Mouse (Mus musculus): ENCODE results near the gene Rgcc. TPM values are rescaled to one million over a fixed set of nuclear protein-coding genes. Genes with fewer than 3 reads are reported as not detected.

Rgcc gene
- polyA plus RNA-seq, 1 experiment from 2014 or later, result 28.6 TPM

DNA sequence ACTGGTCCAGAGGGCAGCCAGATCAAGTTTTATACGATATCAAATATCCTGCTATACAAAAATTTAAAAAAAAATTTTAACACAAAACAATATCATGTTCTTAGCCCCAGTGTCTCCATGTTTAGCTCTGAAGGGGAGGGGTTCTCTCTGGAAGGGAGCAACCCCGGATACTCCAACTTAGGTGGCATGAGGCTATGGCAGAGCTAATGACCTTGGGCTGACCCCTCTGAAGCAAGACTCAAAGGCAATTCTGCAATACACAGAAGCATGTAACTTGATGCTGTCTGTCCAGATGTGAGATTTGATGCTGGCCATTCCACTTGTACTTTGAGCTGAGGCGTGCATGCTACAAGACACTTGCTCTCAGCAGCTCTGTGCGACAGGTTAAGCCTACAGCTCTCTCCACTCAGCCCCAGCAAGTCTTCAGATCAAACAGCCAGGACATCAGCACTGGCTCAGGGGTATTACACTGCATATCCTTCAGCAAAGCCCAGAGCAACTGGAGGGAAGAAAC is 60.3 kb downstream of the Rgcc start:
- peaks cover 19% of the 10 kb centered on the region for H3K4me1 ChIP-seq (replicated peaks)
- no peaks in the 10 kb centered on the region for H3K27me3 ChIP-seq
- H3K4me2 ChIP-seq, result no peak overlapping the region
- ATAC-seq (ENCODE audit: insufficient number of reproducible peaks, insufficient read depth, low FRiP score, low TSS enrichment, low read depth), result peak; percentile 75
- no peak overlapping the region for H3K9ac ChIP-seq (replicated peaks)
- H3K36me3 ChIP-seq, result no peaks in the 10 kb centered on the region
- WGBS, result 28% methylated on average over 4 of the region's 4 CpGs
- H3K27ac ChIP-seq, result no peak overlapping the region
- no peaks in the 10 kb centered on the region for H3K9me3 ChIP-seq
- H3K4me3 ChIP-seq (replicated peaks), result no peak overlapping the region

DNA sequence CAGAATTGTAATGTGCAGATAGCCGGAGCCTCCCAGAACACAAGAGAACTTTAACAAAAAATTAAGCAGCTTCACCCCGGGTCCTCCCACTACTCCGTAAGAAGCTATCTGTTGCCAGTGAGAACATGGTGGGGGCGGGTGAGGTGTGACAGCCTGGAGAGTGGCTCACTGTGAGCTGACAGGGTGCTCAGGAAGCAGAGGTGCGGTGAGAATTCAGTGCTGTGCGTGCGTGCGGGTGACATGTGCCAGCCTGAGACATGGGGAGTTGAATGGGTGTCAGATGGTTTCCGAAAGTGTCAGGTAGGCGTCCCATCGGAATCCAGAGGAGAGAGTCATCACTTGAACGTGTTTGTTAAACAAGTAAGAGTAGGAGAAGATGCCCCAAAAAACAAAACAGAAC is 62.0 kb downstream of the Rgcc start:
- Histone ChIP-seq H3K4me2 (no peak overlapping the region), H3K4me1 (replicated peaks) (peaks cover 19% of the 10 kb centered on the region), H3K9me3 (no peaks in the 10 kb centered on the region), H3K9ac (replicated peaks) (no peak overlapping the region), H3K27ac (no peak overlapping the region), H3K27me3 (no peaks in the 10 kb centered on the region), H3K4me3 (replicated peaks) (no peak overlapping the region), H3K36me3 (no peaks in the 10 kb centered on the region)
- WGBS, result 90% methylated on average over 12 of the region's 12 CpGs
- ATAC-seq (ENCODE audit: insufficient number of reproducible peaks, insufficient read depth, low FRiP score, low TSS enrichment, low read depth), result no peak

Other genes starting within 250 kb of the Rgcc start
- gene Zfp957, start 54.3 kb downstream of the Rgcc start, polyA plus RNA-seq (2016; fragmentation: Nextera tagmentation; extraction: Ambion mirVana), result not detected in 2 replicates
- gene Naa16, start 89.1 kb upstream of the Rgcc start, polyA plus RNA-seq (2016; fragmentation: Nextera tagmentation; extraction: Ambion mirVana), result 56.6 and 60.0 TPM in 2 replicates
- gene Mtrf1, start 96.1 kb upstream of the Rgcc start, polyA plus RNA-seq (2016; fragmentation: Nextera tagmentation; extraction: Ambion mirVana), result 11.0 and 12.7 TPM in 2 replicates
- gene Kbtbd7, start 124.9 kb upstream of the Rgcc start, polyA plus RNA-seq (2016; fragmentation: Nextera tagmentation; extraction: Ambion mirVana), result 18.3 and 19.6 TPM in 2 replicates
- gene Kbtbd6, start 150.2 kb upstream of the Rgcc start, polyA plus RNA-seq (2016; fragmentation: Nextera tagmentation; extraction: Ambion mirVana), result 4.3 and 4.8 TPM in 2 replicates
- 8.8 and 10.2 TPM in 2 replicates for gene Elf1, start 179.5 kb upstream of the Rgcc start, polyA plus RNA-seq (2016; fragmentation: Nextera tagmentation; extraction: Ambion mirVana)
- 48.6 and 53.2 TPM in 2 replicates for gene Wbp4, start 179.9 kb upstream of the Rgcc start, polyA plus RNA-seq (2016; fragmentation: Nextera tagmentation; extraction: Ambion mirVana)